Mouse (Mus musculus): Measurements from ENCODE around the gene Numbl.

The Numbl gene

DNA sequence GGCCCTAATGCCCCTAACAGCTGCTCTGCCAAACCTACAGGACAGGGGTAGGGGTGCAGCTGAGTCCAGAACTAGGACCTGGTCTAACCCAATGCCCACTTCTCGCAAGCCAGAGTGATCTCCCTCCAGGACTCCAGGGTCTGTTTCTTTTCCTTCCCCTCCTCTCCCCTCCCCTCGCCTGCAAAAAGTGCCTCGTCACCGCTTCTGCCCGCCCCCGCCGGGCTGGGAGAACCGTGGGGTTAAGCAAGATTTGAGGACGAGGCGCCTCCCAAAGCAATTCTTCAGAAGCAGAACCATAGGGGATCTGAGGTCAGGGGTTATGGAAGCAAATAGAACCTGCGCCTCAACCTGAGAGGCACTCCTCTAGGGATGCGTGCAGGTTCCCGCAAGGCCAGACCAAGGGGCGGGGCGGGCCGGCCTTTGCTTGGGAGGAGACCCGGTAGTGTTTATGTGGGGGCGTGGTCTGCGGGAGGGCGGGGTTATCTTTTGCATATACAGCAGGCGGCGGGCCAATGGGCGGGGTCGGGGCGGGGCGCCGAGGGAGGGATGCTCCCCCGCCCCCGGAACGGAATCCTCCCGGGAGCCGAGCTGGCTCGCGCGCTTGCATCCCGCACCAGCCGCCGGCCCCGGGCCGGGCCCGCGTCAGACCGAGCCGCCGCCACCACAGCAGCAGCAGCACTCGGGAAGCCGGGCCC lies at the start of gene Numbl:
Gene Numbl, plus strand, starts transcription at position 229 of the 695 bp plus-strand sequence.
- Histone ChIP-seq H3K36me3 (ENCODE audit: insufficient read depth, low read length) (peaks cover 34% of the 10 kb centered on the region), H3K4me1 (replicated peaks; ENCODE audit: low read depth, low read length) (peaks cover 68% of the 10 kb centered on the region), H3K27me3 (ENCODE audit: insufficient read depth, low read length) (no peaks in the 10 kb centered on the region), H3K9me3 (ENCODE audit: low read length) (no peaks in the 10 kb centered on the region), H3K4me3 (replicated peaks; ENCODE audit: low read length) (peak within 1 kb of the TSS; percentile 85)
- TF ChIP-seq POU5F1 (IDR thresholded peaks at IDR 0.05; ENCODE audit: borderline replicate concordance, low read length) (no peak), CTCF (conservative IDR thresholded peaks at IDR 0.05; ENCODE audit: low read length) (no peak), NANOG (IDR thresholded peaks at IDR 0.05; ENCODE audit: borderline replicate concordance, low read length) (no peak)

DNA sequence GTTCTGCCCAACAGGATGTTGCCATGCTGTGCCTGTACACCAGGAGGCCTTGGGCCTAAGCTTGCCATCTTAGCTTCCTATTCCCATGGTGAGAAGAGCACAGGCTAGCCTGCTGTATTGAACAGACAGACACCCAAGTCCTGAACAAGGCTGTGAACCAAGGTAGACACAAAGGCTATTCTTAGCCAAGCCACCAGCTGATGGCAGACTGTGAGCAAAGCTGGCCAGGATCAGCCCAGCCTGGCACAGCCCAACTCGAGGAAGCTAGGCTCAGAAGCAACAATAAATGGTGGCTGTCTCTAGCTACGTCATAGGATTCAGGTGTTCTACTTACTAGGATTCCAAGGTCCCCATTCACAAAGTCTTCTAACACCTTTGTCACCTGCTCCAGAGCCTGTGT lies 45.6 kb upstream of the Numbl start:
- H3K27me3 ChIP-seq (ENCODE audit: insufficient read depth, low read length): no peaks in the 10 kb centered on the region
- no peak overlapping the region for H3K4me3 ChIP-seq (replicated peaks; ENCODE audit: low read length)
- H3K4me1 ChIP-seq (replicated peaks; ENCODE audit: low read depth, low read length): peaks cover 23% of the 10 kb centered on the region
- no peak for TF ChIP-seq CTCF (conservative IDR thresholded peaks at IDR 0.05; ENCODE audit: low read length)
- no peak for TF ChIP-seq NANOG (IDR thresholded peaks at IDR 0.05; ENCODE audit: borderline replicate concordance, low read length)
- TF ChIP-seq POU5F1 (IDR thresholded peaks at IDR 0.05; ENCODE audit: borderline replicate concordance, low read length): no peak
- peaks cover 92% of the 10 kb centered on the region for H3K36me3 ChIP-seq (ENCODE audit: insufficient read depth, low read length)
- H3K9me3 ChIP-seq (ENCODE audit: low read length): no peaks in the 10 kb centered on the region

DNA sequence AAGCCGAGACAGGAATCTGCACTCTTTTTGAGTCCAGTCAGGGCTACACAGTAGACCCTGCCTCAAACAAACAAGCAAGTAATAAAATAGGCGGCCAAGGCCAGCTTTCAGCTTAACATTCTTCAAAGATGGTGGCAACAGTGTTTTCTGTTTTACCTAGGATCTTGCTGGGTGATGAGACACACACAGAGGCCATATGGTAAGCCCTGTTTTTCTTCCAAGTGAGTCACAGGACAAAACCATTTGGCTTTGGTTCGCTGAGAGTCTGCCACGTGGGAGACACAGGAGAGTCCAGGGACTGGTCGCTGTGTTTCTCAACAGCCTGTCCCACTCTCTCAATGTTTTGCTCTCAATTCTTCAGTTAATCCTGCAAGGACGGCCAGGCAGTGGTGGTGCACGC lies 39.6 kb upstream of the Numbl start:
- Histone ChIP-seq H3K36me3 (ENCODE audit: insufficient read depth, low read length) (peaks cover 76% of the 10 kb centered on the region), H3K27me3 (ENCODE audit: insufficient read depth, low read length) (no peaks in the 10 kb centered on the region), H3K4me3 (replicated peaks; ENCODE audit: low read length) (no peak overlapping the region), H3K4me1 (replicated peaks; ENCODE audit: low read depth, low read length) (peaks cover 49% of the 10 kb centered on the region), H3K9me3 (ENCODE audit: low read length) (no peaks in the 10 kb centered on the region)
- TF ChIP-seq CTCF (conservative IDR thresholded peaks at IDR 0.05; ENCODE audit: low read length) (no peak), NANOG (IDR thresholded peaks at IDR 0.05; ENCODE audit: borderline replicate concordance, low read length) (no peak), POU5F1 (IDR thresholded peaks at IDR 0.05; ENCODE audit: borderline replicate concordance, low read length) (no peak)

DNA sequence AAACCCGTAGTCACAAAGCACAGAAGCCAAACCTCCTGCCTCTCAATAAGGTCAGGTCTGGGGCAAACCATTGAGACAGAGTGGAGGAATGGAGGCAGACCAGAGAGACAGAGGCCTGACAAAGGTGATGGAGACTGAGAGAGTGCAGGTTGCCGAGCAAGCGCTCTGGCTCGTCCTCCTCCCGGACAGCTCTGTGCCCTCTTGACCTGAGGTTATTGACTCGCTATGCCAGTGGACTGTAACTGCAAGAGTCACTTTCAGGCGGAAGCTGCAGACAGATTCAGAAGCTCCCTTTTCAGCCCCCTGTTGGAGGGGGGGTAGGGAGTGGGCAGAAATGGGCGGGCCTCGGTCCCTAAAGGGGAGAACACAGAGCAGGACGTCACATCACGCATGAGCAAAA lies 38.3 kb upstream of the Numbl start:
- Histone ChIP-seq H3K4me3 (replicated peaks; ENCODE audit: low read length) (no peak overlapping the region), H3K9me3 (ENCODE audit: low read length) (no peaks in the 10 kb centered on the region), H3K4me1 (replicated peaks; ENCODE audit: low read depth, low read length) (peaks cover 63% of the 10 kb centered on the region), H3K36me3 (ENCODE audit: insufficient read depth, low read length) (peaks cover 72% of the 10 kb centered on the region), H3K27me3 (ENCODE audit: insufficient read depth, low read length) (no peaks in the 10 kb centered on the region)
- TF ChIP-seq POU5F1 (IDR thresholded peaks at IDR 0.05; ENCODE audit: borderline replicate concordance, low read length) (no peak), CTCF (conservative IDR thresholded peaks at IDR 0.05; ENCODE audit: low read length) (no peak), NANOG (IDR thresholded peaks at IDR 0.05; ENCODE audit: borderline replicate concordance, low read length) (no peak)

DNA sequence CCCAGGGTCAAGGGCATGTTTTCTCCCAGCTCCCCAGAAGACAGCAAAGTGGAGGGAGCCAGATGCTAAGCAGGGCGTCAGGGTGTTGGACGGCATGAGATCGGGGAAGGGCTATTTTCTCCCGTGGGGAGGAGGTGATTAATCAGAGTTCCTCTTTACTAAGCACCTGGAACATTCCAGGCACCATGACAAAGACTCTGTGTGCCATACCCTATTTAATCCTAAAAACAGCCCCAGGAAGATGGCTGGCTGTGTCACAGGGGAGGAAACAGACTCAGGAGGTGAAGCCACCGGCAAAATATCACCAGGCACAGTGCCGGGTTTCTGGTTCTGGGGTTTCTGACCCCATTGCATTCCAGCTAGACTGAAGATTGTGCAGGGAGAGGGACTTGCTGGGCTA lies 36.3 kb upstream of the Numbl start:
- TF ChIP-seq NANOG (IDR thresholded peaks at IDR 0.05; ENCODE audit: borderline replicate concordance, low read length) (no peak), POU5F1 (IDR thresholded peaks at IDR 0.05; ENCODE audit: borderline replicate concordance, low read length) (no peak), CTCF (conservative IDR thresholded peaks at IDR 0.05; ENCODE audit: low read length) (no peak)
- Histone ChIP-seq H3K4me3 (replicated peaks; ENCODE audit: low read length) (no peak overlapping the region), H3K4me1 (replicated peaks; ENCODE audit: low read depth, low read length) (peaks cover 80% of the 10 kb centered on the region), H3K36me3 (ENCODE audit: insufficient read depth, low read length) (peaks cover 65% of the 10 kb centered on the region), H3K9me3 (ENCODE audit: low read length) (no peaks in the 10 kb centered on the region), H3K27me3 (ENCODE audit: insufficient read depth, low read length) (no peaks in the 10 kb centered on the region)

DNA sequence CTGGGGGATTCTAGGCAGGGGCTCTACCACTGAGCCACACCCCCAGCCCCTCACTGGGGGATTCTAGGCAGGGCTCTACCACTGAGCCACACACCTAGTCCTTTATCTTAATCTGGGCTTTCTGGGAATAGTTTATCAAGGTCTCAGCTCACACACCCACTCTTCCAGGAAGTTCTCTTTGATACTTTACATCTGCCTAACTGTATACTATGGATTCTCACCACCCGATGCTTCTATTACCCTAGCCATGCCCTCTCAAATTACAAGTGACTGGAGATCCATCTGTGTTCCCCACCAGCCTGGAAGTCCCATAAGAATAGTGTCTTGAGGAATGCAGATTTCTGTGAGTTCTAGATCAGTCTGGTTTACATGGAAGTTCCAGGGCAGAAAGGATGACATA lies 35.7 kb upstream of the Numbl start:
- H3K4me3 ChIP-seq (replicated peaks; ENCODE audit: low read length): no peak overlapping the region
- H3K4me1 ChIP-seq (replicated peaks; ENCODE audit: low read depth, low read length): peaks cover 86% of the 10 kb centered on the region
- no peaks in the 10 kb centered on the region for H3K9me3 ChIP-seq (ENCODE audit: low read length)
- peaks cover 5% of the 10 kb centered on the region for H3K27me3 ChIP-seq (ENCODE audit: insufficient read depth, low read length)
- H3K36me3 ChIP-seq (ENCODE audit: insufficient read depth, low read length): peaks cover 61% of the 10 kb centered on the region
- TF ChIP-seq NANOG (IDR thresholded peaks at IDR 0.05; ENCODE audit: borderline replicate concordance, low read length) (no peak), POU5F1 (IDR thresholded peaks at IDR 0.05; ENCODE audit: borderline replicate concordance, low read length) (no peak), CTCF (conservative IDR thresholded peaks at IDR 0.05; ENCODE audit: low read length) (no peak)

DNA sequence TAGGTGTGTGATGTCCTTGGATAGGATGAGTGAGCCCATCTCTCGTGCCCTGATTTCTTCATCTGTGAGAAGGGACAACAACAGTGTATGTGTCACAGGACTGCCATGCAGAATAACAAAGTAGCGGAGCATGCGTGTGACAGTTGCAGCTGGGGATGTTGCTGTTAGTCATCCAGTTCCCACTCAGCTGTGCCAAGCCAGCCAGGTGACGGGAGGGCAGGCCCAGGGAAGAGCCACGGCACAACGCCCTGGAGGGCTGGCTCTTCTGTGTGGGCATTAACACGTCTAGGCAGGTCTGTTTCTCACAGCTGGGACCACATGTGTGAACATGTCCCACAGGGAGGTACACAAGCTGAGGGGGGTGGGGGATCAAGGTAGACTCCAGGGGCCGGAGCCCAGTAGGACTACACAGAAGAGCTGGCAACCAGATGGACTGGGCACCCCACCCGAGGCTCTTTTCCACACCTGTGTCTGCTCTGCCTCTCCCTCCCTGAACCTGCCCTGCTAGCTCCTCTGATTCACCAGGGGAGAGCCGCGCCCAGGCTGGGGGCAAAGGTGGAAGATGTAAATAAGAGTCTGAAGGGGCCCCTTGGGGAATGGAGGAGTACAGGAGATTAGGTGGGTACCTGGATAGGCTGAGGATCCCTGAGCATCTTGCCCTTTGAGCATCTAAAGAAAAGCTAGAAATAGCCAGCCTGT lies 33.2 kb upstream of the Numbl start:
- H3K9me3 ChIP-seq (ENCODE audit: low read length): no peaks in the 10 kb centered on the region
- TF ChIP-seq POU5F1 (IDR thresholded peaks at IDR 0.05; ENCODE audit: borderline replicate concordance, low read length): no peak
- TF ChIP-seq CTCF (conservative IDR thresholded peaks at IDR 0.05; ENCODE audit: low read length): no peak
- TF ChIP-seq NANOG (IDR thresholded peaks at IDR 0.05; ENCODE audit: borderline replicate concordance, low read length): no peak

DNA sequence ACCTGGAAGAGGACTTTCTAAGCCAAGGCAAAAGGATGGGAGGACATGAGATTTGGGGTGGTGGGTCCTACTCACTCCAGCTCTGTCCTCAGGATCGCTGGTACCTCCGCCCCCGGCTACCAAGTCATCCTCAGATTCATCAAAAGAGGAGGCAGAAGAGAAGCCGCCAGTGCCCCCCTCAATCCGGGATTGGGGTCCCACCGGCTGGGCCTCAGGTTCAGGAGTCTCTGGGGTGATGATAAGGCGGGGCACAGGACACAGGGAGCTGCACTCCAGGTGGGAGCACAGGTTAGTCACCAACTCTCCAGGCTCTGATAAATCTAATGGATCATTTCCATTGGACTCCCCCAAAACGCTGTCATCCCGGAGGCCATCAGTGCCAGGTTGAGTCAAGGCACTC lies 31.0 kb upstream of the Numbl start:
- Histone ChIP-seq H3K4me3 (replicated peaks; ENCODE audit: low read length) (peak overlapping the region; percentile 95), H3K4me1 (replicated peaks; ENCODE audit: low read depth, low read length) (peaks cover 84% of the 10 kb centered on the region), H3K27me3 (ENCODE audit: insufficient read depth, low read length) (peaks cover 5% of the 10 kb centered on the region), H3K9me3 (ENCODE audit: low read length) (no peaks in the 10 kb centered on the region), H3K36me3 (ENCODE audit: insufficient read depth, low read length) (peaks cover 27% of the 10 kb centered on the region)
- no peak for TF ChIP-seq POU5F1 (IDR thresholded peaks at IDR 0.05; ENCODE audit: borderline replicate concordance, low read length)
- TF ChIP-seq CTCF (conservative IDR thresholded peaks at IDR 0.05; ENCODE audit: low read length): no peak
- TF ChIP-seq NANOG (IDR thresholded peaks at IDR 0.05; ENCODE audit: borderline replicate concordance, low read length): no peak

More for the DNA sequence above, 33.2 kb upstream of the Numbl start:
- peaks cover 38% of the 10 kb centered on the region for H3K36me3 ChIP-seq (ENCODE audit: insufficient read depth, low read length)
- peaks cover 5% of the 10 kb centered on the region for H3K27me3 ChIP-seq (ENCODE audit: insufficient read depth, low read length)
- H3K4me3 ChIP-seq (replicated peaks; ENCODE audit: low read length): peak overlapping the region; percentile 32
- H3K4me1 ChIP-seq (replicated peaks; ENCODE audit: low read depth, low read length): peaks cover 88% of the 10 kb centered on the region

Data from E14TG2a.4 (cell line).